Mouse (Mus musculus) T-helper 2 cell (primary cell): Measurements from ENCODE around the gene Pakap.

ENCODE experiments used
- in situ Hi-C: fragments of 300-600 bp; cut with MboI, MseI; formaldehyde crosslinking; loops from one replicate; pipeline ENCODE4 v1.15.1; 2025; ENCODE audit warnings: high pct_unique_total_duplicates

Gene Pakap

DNA sequence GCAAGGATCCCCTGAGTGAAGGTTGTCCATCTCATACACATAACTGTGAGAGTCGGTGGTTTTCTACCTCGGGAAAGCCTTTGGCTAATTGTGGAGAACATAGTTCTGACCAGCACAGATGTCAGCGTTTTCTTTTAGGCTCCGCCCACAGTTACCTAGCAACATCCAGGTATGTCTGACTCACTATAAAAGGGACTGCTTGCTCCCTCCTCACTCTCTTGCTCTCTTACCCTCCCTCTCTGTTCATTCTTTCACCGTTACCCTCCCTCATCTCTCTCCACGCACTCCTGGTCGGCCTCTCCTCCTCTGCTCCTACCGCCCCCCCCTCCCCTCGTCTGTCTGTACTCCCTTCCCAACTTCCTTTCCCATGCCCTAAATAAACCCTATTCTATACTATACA lies 336.7 kb downstream of the Pakap start:
- in situ Hi-C loops, result loop anchor here (10.0 to 25.0 kb wide), 2 partner anchors 150 to 1142 kb away; no protein-coding TSS in a partner anchor

DNA sequence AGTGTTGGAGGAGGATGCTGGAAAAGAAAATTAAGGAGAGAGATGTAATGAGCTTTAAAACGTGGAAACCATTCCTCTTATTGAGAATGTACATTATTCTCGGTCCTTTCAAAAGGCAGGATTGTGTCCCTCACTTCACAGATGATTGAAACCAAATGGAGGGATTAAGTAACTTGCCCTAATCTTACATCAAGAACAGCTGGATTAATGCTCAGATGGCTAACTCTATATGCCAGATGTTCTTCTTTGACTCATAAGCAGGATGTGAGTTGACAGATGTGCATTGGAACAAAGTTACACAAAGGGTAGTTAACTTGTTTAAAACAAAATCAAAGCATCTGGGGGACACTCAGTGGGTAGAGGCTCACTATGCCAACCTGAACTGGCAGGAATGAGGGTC lies 338.7 kb downstream of the Pakap start:
- in situ Hi-C loops, result loop anchor here (10.0 to 25.0 kb wide), 2 partner anchors 148 to 1144 kb away; no protein-coding TSS in a partner anchor

DNA sequence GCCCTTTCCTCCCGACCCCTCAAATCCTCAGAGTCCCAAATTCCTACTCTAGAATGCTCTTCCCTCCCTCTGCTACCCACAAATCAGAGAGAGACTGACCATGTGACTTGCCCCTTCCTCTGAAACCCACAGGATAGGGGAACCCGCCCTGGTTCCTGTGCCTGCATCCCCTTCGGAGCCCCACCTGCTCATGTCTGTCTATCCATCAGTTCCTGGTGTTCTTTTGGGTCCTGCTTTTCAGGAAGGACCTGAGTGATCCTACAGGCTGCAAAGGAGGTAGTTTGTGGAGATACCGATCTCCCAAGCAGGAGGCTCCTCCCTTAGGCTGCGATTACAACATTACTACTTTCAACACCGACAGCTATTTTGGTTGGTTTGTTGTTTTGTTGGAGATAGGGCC lies 340.9 kb downstream of the Pakap start:
- in situ Hi-C loops, result loop anchor here (10.0 to 25.0 kb wide), 2 partner anchors 146 to 1147 kb away; no protein-coding TSS in a partner anchor

GRCm38 (mm10) chr4:57913021-57913420 lies 345.0 kb downstream of the Pakap start:
- in situ Hi-C loops, result loop anchor here (25.0 kb wide), 1 partner anchor 1151 kb away; no protein-coding TSS in a partner anchor

- in situ Hi-C loops, result loop anchor here (25.0 kb wide), 1 partner anchor 1152 kb away; no protein-coding TSS in a partner anchor
Observed at GRCm38 (mm10) chr4:57914193-57915190, 346.5 kb downstream of the Pakap start.

DNA sequence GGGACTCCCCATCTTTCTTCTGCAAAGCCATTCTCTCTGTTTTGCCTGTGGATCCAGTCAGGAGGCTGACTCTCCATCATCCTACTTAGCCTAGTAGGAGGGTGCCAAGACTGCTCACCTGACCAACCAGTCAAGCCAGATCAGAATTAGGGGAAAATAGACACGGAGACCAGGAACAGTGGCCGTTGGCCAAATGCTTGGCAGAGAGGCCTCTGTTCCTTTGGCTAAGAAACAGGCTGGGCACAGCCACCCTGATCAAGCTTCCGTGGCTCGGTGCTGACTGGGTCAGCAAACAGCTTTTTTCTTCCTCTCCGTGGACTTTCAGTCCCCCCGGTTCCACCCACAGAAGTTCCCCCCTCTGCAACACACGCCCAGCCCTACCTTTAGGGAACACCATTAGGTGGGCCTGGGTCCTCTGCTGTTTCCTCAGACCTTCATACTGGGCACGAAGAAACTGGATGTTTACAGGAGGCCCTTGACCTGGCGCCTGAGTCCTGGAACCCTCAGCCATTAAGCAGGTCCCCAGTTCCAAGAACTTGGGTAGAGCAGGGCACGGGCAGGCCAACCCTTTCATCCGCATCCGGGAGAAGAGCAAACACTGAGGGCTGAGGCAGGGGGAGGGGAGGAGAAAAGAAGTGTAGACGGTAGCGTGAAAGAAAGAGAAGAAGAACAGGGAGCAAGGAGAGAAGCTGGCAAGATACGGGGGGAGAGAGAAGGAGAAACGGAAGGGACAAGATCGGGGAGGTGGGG lies 347.4 kb downstream of the Pakap start:
- in situ Hi-C loops, result loop anchor here (25.0 kb wide), 1 partner anchor 1153 kb away; no protein-coding TSS in a partner anchor

DNA sequence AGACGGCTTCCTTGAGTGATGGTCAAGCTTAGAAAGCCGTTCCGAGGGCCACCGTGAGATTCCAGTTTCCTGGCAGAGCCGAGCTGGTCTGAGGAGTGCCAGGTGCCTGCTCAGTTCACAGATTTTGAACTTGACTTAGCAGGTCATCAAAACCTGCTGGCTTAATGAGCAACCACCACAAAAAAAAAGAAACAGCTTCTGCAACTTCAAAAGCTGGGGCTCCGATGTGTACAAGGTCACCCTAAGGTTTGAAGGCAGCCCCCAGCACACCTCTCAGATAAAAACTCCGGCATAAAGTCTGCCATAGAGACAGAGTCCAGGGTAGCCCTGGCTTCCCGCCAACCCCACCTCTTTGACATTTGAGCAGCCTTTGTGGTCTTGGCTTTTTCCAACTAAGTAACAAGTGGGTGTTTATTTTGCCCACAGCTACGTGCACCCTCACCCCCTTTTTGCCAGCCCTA lies 348.3 kb downstream of the Pakap start, which contains the start of gene D630039A03Rik:
D630039A03Rik (minus strand) TSS at position 97 of the 461 bp plus-strand sequence.
- in situ Hi-C loops, result loop anchor here (25.0 kb wide), 1 partner anchor 1154 kb away; no protein-coding TSS in a partner anchor

GRCm38 (mm10) chr4:57916711-57917110 lies 348.7 kb downstream of the Pakap start:
- in situ Hi-C loops, result loop anchor here (25.0 kb wide), 1 partner anchor 1154 kb away; no protein-coding TSS in a partner anchor

DNA sequence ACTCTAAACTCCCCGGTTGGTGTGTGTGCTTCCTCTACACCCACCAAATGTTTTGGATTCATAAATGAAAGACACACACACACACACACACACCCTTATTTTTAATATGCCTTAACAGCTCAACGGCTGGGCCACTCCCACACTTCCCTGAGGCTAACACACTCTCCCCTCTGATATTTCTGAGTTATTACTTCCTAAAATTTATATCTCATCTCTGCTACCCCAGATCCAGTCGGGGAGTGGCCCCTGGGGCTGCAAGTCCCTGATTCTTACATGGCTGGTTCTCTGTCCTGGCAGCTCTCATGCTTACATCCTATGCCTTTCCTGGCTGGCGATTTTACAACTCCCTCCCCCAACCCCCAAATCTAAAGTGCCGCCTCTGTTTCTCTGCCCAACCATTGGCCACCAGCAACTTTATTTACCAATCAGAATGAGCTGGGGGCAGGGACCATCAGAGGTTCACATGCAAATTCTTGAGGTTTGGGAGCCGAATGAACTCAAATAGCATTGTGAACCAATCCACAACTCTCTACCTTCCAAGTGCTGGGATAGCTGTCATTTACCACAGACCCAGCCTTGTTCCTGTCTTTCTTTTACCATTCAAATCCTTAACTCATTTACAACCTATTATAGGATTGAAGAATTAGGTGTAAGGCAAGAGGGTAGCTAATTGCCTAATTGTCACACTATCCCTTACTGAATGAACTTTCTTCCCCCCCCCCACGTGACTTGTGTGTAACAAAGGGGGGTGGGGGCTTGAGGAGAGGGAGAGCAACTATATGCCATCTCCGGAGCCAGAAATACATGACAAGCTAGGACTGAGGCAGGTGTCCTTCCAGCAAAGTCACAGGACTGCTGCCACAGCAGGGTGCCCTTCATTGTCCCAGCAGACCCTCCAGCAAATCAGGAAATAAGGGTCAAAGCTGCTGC lies 351.8 kb downstream of the Pakap start:
- in situ Hi-C loops, result loop anchor here (25.0 kb wide), 1 partner anchor 1157 kb away; no protein-coding TSS in a partner anchor

DNA sequence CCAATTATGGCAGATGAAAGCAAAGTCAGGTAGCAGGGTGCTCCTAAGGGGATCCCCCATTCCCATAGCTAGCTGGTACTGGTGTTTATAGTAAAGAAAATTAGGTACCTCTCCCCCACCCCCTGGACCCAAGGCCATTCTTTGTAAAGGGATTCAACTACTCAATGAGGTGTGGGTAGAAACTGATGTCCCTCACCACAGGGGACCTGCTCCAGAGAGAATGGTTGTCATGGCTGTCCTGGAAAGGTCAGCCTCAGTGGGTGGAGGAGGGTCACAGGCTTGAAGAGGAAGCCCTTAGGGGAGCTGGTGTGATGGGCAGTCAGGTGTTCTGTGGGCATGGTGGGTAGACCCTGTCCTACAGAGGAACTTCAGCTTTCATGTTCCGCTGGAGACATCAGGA lies 352.5 kb downstream of the Pakap start:
- in situ Hi-C loops, result loop anchor here (25.0 kb wide), 1 partner anchor 1158 kb away; no protein-coding TSS in a partner anchor

DNA sequence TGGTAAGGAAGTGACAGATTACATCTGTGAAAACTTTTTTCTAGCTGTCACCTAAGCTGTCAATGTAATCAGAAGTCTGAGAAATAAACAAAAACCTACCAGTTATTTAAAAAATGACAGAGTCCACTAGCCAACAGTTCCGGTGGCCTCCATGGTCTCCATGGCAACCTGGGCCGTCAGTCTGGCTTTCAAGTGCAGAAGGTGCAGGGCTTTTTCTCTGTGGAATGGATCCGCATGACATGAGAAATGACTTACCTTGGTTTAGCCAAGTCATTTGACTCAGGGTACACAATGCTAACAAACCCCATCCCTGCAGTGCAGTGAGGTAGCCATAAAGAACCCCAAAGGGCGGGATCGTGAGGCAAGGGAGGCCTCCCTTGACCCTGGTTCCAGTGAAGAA lies 354.2 kb downstream of the Pakap start:
- in situ Hi-C loops, result loop anchor here (25.0 kb wide), 1 partner anchor 1160 kb away; no protein-coding TSS in a partner anchor

- in situ Hi-C loops, result loop anchor here (25.0 kb wide), 1 partner anchor 1162 kb away; no protein-coding TSS in a partner anchor
Observed at GRCm38 (mm10) chr4:57924556-57925071, 356.6 kb downstream of the Pakap start.

DNA sequence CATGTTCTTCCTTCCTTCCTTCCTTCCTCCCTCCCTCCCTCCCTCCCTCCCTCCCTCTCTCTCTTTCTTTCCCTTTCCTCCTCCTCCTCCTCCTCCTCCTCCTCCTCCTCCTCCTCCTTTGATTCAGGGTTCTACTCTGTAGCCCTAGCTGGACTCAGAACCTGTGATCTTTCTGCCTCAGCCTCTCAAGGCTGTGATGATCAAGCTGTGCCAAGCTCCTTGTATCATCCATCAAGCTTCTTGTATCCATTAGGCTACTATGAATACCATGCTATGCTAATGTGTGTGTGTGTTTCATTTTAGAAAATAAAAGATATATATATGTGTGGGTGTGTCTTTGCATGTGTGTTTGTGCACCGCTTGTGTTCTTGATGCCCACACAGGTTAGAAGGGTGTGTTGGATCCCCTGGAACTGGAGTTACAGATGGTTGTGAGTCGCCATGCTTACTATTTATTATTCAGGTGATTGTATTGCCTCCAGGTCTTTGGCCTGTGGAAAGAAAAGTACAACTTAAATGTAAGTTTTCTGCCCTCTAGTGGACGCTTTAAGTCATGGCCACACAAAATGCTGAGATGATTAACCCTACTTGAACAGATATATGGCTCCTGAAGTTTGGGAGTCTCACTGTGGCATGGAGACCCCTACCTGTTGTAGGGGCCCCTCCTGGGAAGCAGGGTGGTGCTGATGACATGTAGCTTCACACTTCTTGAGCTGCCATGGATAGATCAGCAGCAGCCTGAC lies 359.7 kb downstream of the Pakap start:
- in situ Hi-C loops, result no loop called here

- in situ Hi-C loops, result no loop called here
Observed at GRCm38 (mm10) chr4:57930559-57931170, 362.7 kb downstream of the Pakap start.

- in situ Hi-C loops, result no loop called here
Observed at GRCm38 (mm10) chr4:57934181-57934580, 366.2 kb downstream of the Pakap start.

GRCm38 (mm10) chr4:57937292-57937691 lies 369.3 kb downstream of the Pakap start:
- in situ Hi-C loops, result no loop called here

DNA sequence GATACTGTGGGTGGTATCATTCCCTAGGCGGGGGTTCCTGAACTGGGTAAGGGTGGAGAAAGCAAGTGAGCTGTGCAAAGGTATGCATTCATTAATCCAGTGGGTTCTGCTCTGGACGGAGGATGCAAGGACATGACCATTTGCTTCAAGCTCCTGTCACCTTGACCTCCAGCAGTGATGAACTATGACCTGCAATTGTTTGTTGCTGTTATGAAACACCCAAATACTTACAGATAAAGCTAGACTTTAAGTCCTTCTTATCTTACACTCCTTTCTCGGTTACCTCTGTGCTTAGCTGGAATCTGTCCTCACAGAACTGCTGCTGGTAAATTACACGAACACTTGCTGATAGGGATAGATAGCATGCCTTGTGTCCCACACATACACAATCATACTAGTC lies 372.7 kb downstream of the Pakap start:
- in situ Hi-C loops, result no loop called here

DNA sequence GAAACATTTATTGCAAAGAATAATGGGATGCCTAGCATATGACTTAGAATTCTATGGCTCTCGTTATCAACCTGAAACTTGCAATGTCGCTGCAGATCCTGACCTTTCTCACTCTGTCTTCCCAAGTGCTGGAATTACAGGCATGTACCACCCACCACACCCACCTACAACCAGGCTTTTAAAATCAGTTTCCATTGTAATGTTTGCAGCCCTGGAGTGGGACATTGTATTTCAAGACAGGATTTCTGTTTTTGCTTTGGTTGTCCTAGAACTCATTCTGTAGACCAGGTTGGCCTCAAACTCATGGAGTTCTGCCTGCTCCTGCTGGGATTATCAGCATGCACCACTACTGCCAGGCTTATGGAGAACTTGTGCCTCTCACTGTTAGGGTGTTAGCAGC lies 374.9 kb downstream of the Pakap start:
- in situ Hi-C loops, result no loop called here
